ENCODE assay signal across 1 mouse cellular context in genomic region chr12:59060322-59060721, GRCm38 (mm10).
TF ChIP-seq lines count a peak whose summit lies in the region.

No protein-coding gene starts in this region.

TF ChIP-seq in MEL, 35 proteins besides CTCF, POLR2A, EP300 and RAD21 (continued from another document):
- TF ChIP-seq UBTF (IDR thresholded peaks at IDR 0.05; ENCODE audit: borderline replicate concordance, insufficient read depth, low read depth, low read length) (no peak), MXI1 (IDR thresholded peaks at IDR 0.05; ENCODE audit: low read depth, low read length) (0 out of 2 replicates have a peak, but pooled peaks have one; percentile 29)
